Mouse (Mus musculus) forebrain, postnatal 0 days (tissue): ENCODE measurements at regions not wholly inside any gene's neighbourhood (a gene's known extent, or its start where the extent isn't known, plus 50 kb on each side); places are given as distances from the start of the nearest gene placed in this dataset.

Experiments used
- ATAC-seq: fragments of 200-750 bp; cut with Nextera tagmentation; 2 replicates; pipeline ENCODE4 v1.8.0; 2017; ENCODE audit warnings: mild to moderate bottlenecking, moderate library complexity
- DNase-seq: peaks from one replicate; pipeline ENCODE4 v3.0.0-alpha.2; 2015
- H3K27ac ChIP-seq: fragments of 300-500 bp; sonication (generic); 2 replicates; pipeline ENCODE4 v1.5.1; 2014; ENCODE audit warnings: low read depth, mild to moderate bottlenecking, antibody characterized with exemption, low read length, moderate library complexity, mixed read lengths
- H3K27me3 ChIP-seq: fragments of 300-500 bp; sonication (generic); 2 replicates; pipeline ENCODE4 v1.6.1; 2014; ENCODE audit warnings: mild to moderate bottlenecking, low read length, mixed read lengths; ENCODE audit not compliant: insufficient read depth
- H3K36me3 ChIP-seq: fragments of 300-500 bp; sonication (generic); 2 replicates; pipeline ENCODE4 v1.6.1; 2014; ENCODE audit warnings: mild to moderate bottlenecking, moderate library complexity; ENCODE audit not compliant: insufficient read depth
- H3K4me1 ChIP-seq: fragments of 300-500 bp; sonication (generic); 2 replicates; pipeline ENCODE4 v1.6.1; 2014; ENCODE audit warnings: antibody characterized with exemption; ENCODE audit not compliant: insufficient read depth
- H3K4me2 ChIP-seq: fragments of 300-500 bp; sonication (generic); 2 replicates; pipeline ENCODE4 v1.6.1; 2014; ENCODE audit warnings: low read depth, mild to moderate bottlenecking, moderate library complexity
- H3K4me3 ChIP-seq: fragments of 300-500 bp; sonication (generic); 2 replicates; pipeline ENCODE4 v1.5.1; 2014; ENCODE audit warnings: low read depth, low read length, mixed read lengths
- H3K9ac ChIP-seq: fragments of 300-500 bp; sonication (generic); 2 replicates; pipeline ENCODE4 v1.6.1; 2014; ENCODE audit warnings: mild to moderate bottlenecking
- H3K9me3 ChIP-seq: fragments of 300-500 bp; sonication (generic); 2 replicates; pipeline ENCODE4 v1.6.1; 2016; ENCODE audit warnings: low read length
- CTCF ChIP-seq: sonication (generic); IDR thresholded peaks from 2 replicates; pipeline ENCODE4 v1.5.1; 2016; ENCODE audit warnings: antibody characterized with exemption, control low read depth, low read depth
- WGBS: fragments of 180-500 bp; shearing (Covaris S2); extraction: QIAGEN DNeasy Blood & Tissue Kit; methylation state at CpG from one replicate; pipeline ENCODE4 v1.1.7; 2014; 5-methylcytosine and 5-hydroxymethylcytosine counted together

DNA sequence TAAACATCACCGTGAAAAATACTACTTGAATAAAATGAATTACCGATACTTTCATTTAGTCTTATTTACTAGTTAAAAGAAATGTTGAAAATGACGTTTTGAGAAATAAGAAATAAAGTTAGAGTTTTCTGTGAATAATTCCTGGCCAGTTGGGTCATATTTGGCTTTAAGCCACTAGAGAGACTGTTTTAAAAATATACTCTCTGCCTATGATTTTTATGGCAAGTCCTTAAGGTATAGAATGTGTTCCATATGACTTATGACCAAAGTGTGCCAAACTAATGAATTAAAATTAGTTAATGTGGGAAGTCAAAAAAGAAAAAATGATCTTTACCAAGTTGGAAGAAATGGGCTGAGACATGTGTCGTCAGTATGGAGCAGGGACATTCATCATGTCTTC lies 354.2 kb upstream of the Col3a1 start:
- H3K4me2 ChIP-seq, result no peak overlapping the region
- no peaks in the 10 kb centered on the region for H3K9me3 ChIP-seq
- no peaks in the 10 kb centered on the region for H3K27me3 ChIP-seq
- no peak overlapping the region for H3K27ac ChIP-seq
- ATAC-seq (no peak), DNase-seq (no peak)
- no peak overlapping the region for H3K4me3 ChIP-seq
- TF ChIP-seq CTCF, result no peak
- no peaks in the 10 kb centered on the region for H3K36me3 ChIP-seq
- WGBS, result 85% methylated on average over 4 of the region's 4 CpGs
- H3K9ac ChIP-seq, result no peak overlapping the region
- H3K4me1 ChIP-seq, result no peaks in the 10 kb centered on the region

DNA sequence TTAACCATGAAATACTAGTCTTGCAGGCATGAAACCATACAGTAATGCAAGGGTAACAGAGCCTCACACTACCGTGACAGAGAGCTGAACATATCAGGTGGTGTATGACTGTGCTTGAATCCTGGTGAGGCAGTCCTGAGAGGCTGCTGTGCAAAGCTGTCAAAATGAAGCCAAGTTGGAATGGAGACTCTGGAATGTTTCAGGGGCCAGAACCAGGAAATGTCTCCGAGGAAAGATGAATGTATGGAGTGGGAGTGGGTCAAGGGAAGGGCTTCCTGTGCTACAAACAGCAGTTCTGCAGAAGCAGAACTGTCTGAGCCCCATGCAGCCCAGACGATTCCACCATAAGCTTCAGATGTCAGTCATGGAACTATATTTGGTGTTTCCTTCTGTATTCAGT lies 324.2 kb upstream of the Col3a1 start:
- H3K4me3 ChIP-seq, result no peak overlapping the region
- TF ChIP-seq CTCF, result no peak
- ATAC-seq, result no peak
- H3K27ac ChIP-seq, result no peak overlapping the region
- H3K4me1 ChIP-seq, result no peaks in the 10 kb centered on the region
- H3K36me3 ChIP-seq, result no peaks in the 10 kb centered on the region
- H3K27me3 ChIP-seq, result no peaks in the 10 kb centered on the region
- no peak overlapping the region for H3K4me2 ChIP-seq
- no peak overlapping the region for H3K9ac ChIP-seq
- no peaks in the 10 kb centered on the region for H3K9me3 ChIP-seq
- WGBS, result 76% methylated on average over 3 of the region's 3 CpGs
- DNase-seq, result no peak

DNA sequence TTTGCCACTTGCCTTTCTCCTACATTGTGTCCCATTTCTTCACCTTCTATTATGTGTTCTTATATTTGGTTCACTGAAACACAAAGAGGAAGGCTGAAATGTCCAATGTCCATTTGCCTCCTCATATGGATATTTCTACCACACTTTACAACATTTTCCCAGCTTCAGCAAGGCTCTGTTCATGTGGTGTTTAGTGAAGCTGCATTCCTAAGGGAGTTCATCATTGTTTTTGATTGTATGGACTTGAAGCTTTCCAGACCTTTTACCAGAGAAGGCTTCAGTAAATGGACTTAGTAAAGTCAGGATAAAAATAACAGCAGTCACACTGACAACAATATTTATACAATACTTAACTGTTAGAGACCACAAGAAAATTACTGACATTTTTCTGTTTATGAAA lies 290.8 kb upstream of the Col3a1 start:
- no peak for TF ChIP-seq CTCF
- H3K4me2 ChIP-seq, result no peak overlapping the region
- H3K4me3 ChIP-seq, result no peak overlapping the region
- no peaks in the 10 kb centered on the region for H3K36me3 ChIP-seq
- DNase-seq (no peak), ATAC-seq (no peak)
- H3K4me1 ChIP-seq, result no peaks in the 10 kb centered on the region
- no peaks in the 10 kb centered on the region for H3K9me3 ChIP-seq
- no peaks in the 10 kb centered on the region for H3K27me3 ChIP-seq
- H3K9ac ChIP-seq, result no peak overlapping the region
- no peak overlapping the region for H3K27ac ChIP-seq

DNA sequence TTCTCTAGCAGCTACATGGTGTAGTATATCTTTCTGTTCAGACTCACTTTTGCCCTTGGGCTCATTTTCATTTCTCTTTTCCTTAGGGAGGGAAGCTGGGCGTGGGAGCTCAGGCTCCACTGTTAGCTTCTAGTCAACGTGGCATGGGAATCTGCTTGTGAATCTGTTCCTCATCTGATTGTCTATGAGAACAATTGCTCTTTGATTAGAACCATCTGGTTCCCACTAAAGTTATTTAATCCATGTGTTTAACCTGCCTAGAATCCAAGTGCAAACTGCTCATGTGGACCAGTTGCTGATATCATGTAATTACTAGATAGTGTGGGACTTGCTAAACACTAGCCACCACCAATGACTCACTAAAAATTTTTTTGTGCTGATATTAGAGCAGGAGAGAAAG lies 290.1 kb upstream of the Col3a1 start:
- H3K27me3 ChIP-seq, result no peaks in the 10 kb centered on the region
- no peak overlapping the region for H3K9ac ChIP-seq
- TF ChIP-seq CTCF, result no peak
- H3K9me3 ChIP-seq, result no peaks in the 10 kb centered on the region
- WGBS, result 56% methylated on average over 2 of the region's 2 CpGs
- DNase-seq (no peak), ATAC-seq (no peak)
- H3K4me2 ChIP-seq, result no peak overlapping the region
- H3K36me3 ChIP-seq, result no peaks in the 10 kb centered on the region
- H3K27ac ChIP-seq, result no peak overlapping the region
- no peak overlapping the region for H3K4me3 ChIP-seq
- no peaks in the 10 kb centered on the region for H3K4me1 ChIP-seq

DNA sequence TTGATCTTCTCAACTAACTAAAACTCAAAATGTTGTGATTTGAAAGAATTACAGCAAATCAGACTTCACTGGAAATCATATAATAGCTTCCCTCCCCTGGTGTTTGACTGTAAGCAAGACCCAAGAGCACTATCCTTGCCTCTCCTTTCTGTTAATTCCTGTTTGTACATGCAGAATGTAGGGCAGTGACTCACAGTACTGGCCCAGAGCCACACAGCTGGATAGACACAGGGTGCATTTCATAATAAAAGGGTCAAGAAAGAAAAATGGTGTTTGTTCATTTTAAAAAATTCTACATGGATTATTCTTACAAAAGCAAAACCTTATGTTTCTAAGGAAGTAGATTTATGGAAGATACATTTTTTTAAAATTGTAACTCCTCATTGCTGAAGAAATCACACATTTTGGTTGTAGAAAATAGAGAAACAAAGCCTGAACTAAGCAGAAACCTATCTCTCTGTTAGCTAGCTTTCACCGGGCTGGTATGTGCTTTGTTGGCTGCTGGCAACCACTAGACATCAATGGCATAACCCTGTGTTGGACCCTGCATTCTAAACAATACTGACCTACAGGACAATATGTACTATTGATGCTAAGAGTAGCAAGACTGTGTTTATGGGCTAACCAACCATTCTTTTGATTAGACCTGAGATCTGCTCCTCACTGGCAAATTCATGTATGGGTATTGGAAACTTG lies 289.0 kb upstream of the Col3a1 start:
- H3K4me2 ChIP-seq, result no peak overlapping the region
- no peak overlapping the region for H3K9ac ChIP-seq
- no peak overlapping the region for H3K4me3 ChIP-seq
- H3K4me1 ChIP-seq, result no peaks in the 10 kb centered on the region
- DNase-seq (no peak), ATAC-seq (no peak)
- no peaks in the 10 kb centered on the region for H3K36me3 ChIP-seq
- H3K27ac ChIP-seq, result no peak overlapping the region
- 75% methylated on average over 1 of the region's 1 CpGs for WGBS
- TF ChIP-seq CTCF, result no peak
- H3K9me3 ChIP-seq, result no peaks in the 10 kb centered on the region
- no peaks in the 10 kb centered on the region for H3K27me3 ChIP-seq

- no peaks in the 10 kb centered on the region for H3K36me3 ChIP-seq
- DNase-seq (no peak), ATAC-seq (no peak)
- H3K4me1 ChIP-seq, result no peaks in the 10 kb centered on the region
- no peak overlapping the region for H3K9ac ChIP-seq
- no peak overlapping the region for H3K4me2 ChIP-seq
- no peaks in the 10 kb centered on the region for H3K9me3 ChIP-seq
- H3K27ac ChIP-seq, result no peak overlapping the region
- 77% methylated on average over 3 of the region's 3 CpGs for WGBS
- H3K4me3 ChIP-seq, result no peak overlapping the region
- no peak for TF ChIP-seq CTCF
- no peaks in the 10 kb centered on the region for H3K27me3 ChIP-seq
Observed at GRCm38 (mm10) chr1:45023336-45023735, 288.0 kb upstream of the Col3a1 start.

DNA sequence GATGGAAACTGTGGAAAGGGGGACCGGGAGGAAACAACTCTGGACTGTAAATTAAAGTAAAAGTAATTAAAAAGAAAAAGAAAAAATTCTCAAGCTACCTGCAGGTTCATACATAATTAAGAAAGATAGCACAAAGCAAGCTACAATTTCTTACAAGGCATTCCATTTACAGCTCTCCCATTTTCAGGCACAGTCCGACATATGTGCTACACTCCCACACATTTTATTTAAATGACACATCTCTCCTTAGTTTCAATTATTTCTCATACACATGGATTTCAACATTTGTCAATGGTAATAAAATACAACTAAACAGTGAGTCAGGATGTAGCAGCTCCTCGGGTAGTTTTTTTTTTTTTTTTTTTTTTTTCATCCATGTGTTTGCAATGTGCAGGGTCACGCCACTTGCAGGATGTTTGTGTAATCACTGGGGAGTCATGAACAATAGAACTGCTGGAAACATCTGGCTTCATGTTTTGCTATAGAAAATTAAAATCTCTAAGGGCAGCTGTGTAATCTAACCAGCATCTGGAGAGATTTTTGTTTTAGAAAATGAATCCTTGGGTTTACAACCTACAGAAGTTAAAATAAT lies 279.8 kb upstream of the Col3a1 start:
- TF ChIP-seq CTCF, result no peak
- WGBS, result 75% methylated on average over 4 of the region's 4 CpGs
- no peak overlapping the region for H3K9ac ChIP-seq
- H3K4me3 ChIP-seq, result no peak overlapping the region
- H3K27me3 ChIP-seq, result no peaks in the 10 kb centered on the region
- no peak for ATAC-seq
- no peaks in the 10 kb centered on the region for H3K4me1 ChIP-seq
- H3K27ac ChIP-seq, result no peak overlapping the region
- no peak overlapping the region for H3K4me2 ChIP-seq
- DNase-seq, result no peak
- H3K36me3 ChIP-seq, result no peaks in the 10 kb centered on the region
- H3K9me3 ChIP-seq, result no peaks in the 10 kb centered on the region
